In the genomic region with DNA sequence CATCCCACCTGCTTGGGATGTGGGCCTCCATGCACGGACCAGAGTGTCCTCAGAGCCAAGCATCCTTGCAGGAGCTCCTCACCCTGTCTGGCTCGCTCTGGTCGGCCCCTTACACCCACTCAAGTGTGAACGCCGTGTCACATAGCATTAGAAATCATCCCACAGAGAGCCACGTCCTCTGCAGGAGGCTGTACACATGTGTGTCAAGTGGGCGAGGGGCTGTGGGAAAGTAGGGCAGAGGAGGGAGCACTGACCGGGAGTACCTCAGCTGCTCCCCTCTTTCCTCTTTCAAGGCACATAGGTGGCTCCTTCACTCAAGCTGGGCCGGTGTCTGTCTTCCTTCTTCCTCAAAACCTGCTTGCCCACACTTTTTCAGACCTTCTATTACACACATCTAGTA, we compare ENCODE assay signal across 20 mouse cellular contexts.
"Had no signal": no experiment of that assay in that cellular context is flagged by ENCODE, and none has a peak within 500 bp of the region (broad histone marks: within the 10 kb centered on the region; RNA-seq: fewer than 3 reads in every experiment).

No protein-coding gene starts in this region.

- H3K4me1 ChIP-seq: limb, embryonic 10.5 days; liver, embryonic 12.5 days; liver, embryonic 15.5 days had no signal

- H3K36me3 ChIP-seq: liver, embryonic 12.5 days; liver, embryonic 15.5 days; lung, embryonic 15.5 days had no signal

- H3K9ac ChIP-seq: limb, embryonic 13.5 days; liver, embryonic 12.5 days; liver, embryonic 15.5 days; lung, embryonic 15.5 days; midbrain, embryonic 13.5 days had no signal

- H3K4me2 ChIP-seq: limb, embryonic 13.5 days; liver, embryonic 12.5 days; liver, embryonic 15.5 days; lung, embryonic 15.5 days; midbrain, embryonic 13.5 days had no signal

- H3K27ac ChIP-seq: kidney, postnatal 0 days; layer of hippocampus, adult 2 months; limb, embryonic 10.5 days; limb, embryonic 13.5 days; liver, embryonic 12.5 days; liver, embryonic 15.5 days; lung, embryonic 15.5 days; midbrain, embryonic 13.5 days had no signal

- H3K9me3 ChIP-seq: limb, embryonic 10.5 days; limb, embryonic 13.5 days; liver, embryonic 12.5 days; liver, embryonic 15.5 days; lung, embryonic 15.5 days; midbrain, embryonic 13.5 days had no signal

- H3K4me3 ChIP-seq: layer of hippocampus, adult 2 months; limb, embryonic 10.5 days; limb, embryonic 13.5 days; liver, embryonic 12.5 days; liver, embryonic 15.5 days; lung, embryonic 15.5 days; midbrain, embryonic 13.5 days had no signal

- DNase-seq: kidney, adult 2 months; kidney, postnatal 25 days; layer of hippocampus, adult 9-11 months; liver; lung, adult 18-20 months; lung, postnatal 10 days; lung, postnatal 36 days; right cerebral cortex, postnatal 25 days; spleen, adult 18-20 months; thymus, adult 18-20 months; thymus, postnatal 14 days; thymus, postnatal 4 days had no signal

- ATAC-seq: liver, embryonic 12.5 days; midbrain, embryonic 13.5 days had no signal

- H3K27me3 ChIP-seq: limb, embryonic 13.5 days; liver, embryonic 12.5 days; liver, embryonic 15.5 days; lung, embryonic 15.5 days; midbrain, embryonic 13.5 days had no signal
